Mouse (Mus musculus) bone marrow macrophage, adult 2 months (primary cell): Measurements from ENCODE around the gene Selplg. TPM values are rescaled to one million over a fixed set of nuclear protein-coding genes. Genes with fewer than 3 reads are reported as not detected.

ENCODE experiments used
- H3K27ac ChIP-seq: 2 replicates; pipeline ENCODE4 v1.5.1; 2012; ENCODE audit warnings: low read depth, low read length; ENCODE audit not compliant: insufficient read depth
- H3K4me1 ChIP-seq: 2 replicates; pipeline ENCODE4 v1.6.1; 2012; ENCODE audit warnings: low read length; ENCODE audit not compliant: control insufficient read depth, insufficient read depth
- H3K4me3 ChIP-seq: 2 replicates; pipeline ENCODE4 v1.5.1; 2012; ENCODE audit warnings: mild to moderate bottlenecking, low read length, moderate library complexity; ENCODE audit not compliant: insufficient read depth
- CTCF ChIP-seq: IDR thresholded peaks from 2 replicates; pipeline ENCODE4 v1.5.1; 2012; ENCODE audit warnings: low read depth, mild to moderate bottlenecking, low read length, moderate library complexity
- POLR2A ChIP-seq: IDR thresholded peaks from 2 replicates; pipeline ENCODE4 v1.6.1; 2012; ENCODE audit warnings: mild to moderate bottlenecking, low read depth, low read length, borderline replicate concordance
- polyA plus RNA-seq: library from polyadenylated mRNA; stranded (reverse); fragments of >200 nt; gene quantifications from 2 replicates; pipeline ENCODE4 v1.2.4, GENCODE M21; 2012; ENCODE audit not compliant: missing spikeins, insufficient read depth, insufficient read length

The Selplg gene
- polyA plus RNA-seq, 1 experiment = 365 TPM

DNA sequence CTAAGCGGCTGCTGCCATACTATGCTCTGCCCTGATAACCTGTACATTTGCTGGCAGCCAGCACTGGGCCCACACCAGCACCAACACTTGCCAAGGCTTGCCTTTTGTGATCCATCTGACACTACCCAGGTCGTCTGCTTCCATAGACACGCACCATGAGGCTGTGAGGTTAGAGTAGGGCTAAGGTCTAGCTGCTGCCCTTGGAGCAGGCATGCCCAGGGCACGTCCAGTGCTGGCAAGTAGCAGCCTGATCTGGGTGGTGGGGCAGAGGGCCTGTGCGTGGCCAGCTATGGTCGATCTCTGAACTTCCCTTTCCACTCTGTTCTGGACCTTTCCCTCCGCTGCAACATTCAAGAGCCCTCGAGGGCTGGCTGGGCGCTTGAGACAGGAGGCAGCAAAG, 10.5 kb upstream of the Selplg start:
- Histone ChIP-seq H3K4me1 (peaks cover 35% of the 10 kb centered on the region), H3K4me3 (no peak overlapping the region), H3K27ac (peak overlapping the region; percentile 84)
- TF ChIP-seq POLR2A (no peak), CTCF (no peak)

DNA sequence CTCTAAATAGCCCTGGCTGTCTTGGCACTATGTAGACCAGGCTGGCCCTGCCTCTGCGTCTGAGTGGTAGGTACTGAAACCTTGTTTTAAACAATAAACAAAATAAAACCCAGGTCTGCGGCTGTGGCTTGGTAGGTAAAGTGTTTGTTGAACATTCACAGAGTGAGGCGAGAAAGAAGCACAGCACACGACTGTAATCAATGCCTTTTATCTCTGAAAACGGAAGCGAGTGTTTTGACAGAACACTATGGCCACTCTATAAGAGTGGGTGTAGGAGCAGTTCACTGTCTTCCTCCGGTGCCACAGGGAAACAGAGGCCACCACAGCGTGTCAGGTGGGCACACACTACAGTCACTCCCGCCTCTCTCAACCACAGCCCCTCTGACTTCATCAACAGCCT, 9.8 kb upstream of the Selplg start:
- Histone ChIP-seq H3K4me1 (peaks cover 35% of the 10 kb centered on the region), H3K4me3 (no peak overlapping the region), H3K27ac (peak overlapping the region; percentile 84)
- TF ChIP-seq POLR2A (no peak), CTCF (0 out of 2 replicates have a peak, but pooled peaks have one; percentile 1)

- no peak for TF ChIP-seq POLR2A
- 0 out of 2 replicates have a peak, but pooled peaks have one; percentile 2 for TF ChIP-seq CTCF
- Histone ChIP-seq H3K4me1 (peaks cover 35% of the 10 kb centered on the region), H3K4me3 (no peak overlapping the region), H3K27ac (peak overlapping the region; percentile 84)
Observed at GRCm38 (mm10) chr5:113841243-113842225, 9.1 kb upstream of the Selplg start.

GRCm38 (mm10) chr5:113840443-113840842, 8.0 kb upstream of the Selplg start:
- Histone ChIP-seq H3K27ac (peak overlapping the region; percentile 39; the same call in 1 of the 2 replicates), H3K4me1 (peaks cover 37% of the 10 kb centered on the region)
- TF ChIP-seq POLR2A (no peak), CTCF (no peak)

DNA sequence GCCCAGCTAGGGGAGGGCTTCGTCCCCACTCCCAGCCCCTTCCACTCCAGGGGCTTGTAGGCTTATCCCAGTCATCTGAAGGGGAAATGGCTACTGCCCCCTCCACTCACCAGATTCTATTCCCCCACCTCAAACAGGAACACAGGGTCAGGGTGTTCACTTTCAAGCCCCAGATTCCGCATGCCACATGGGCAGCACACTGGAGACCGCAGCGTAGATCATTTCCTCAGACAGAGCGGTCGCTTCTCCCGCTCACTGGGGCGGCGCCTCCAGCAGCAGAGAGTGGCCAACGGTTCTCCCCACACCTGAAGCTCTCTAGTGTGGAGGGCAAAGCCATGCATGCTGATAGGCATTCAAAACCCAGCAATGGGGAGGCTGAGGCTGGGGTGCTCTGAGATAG, 4.5 kb upstream of the Selplg start:
- Histone ChIP-seq H3K4me3 (no peak overlapping the region), H3K27ac (no peak overlapping the region), H3K4me1 (peaks cover 29% of the 10 kb centered on the region)
- TF ChIP-seq CTCF (no peak), POLR2A (no peak)

More at GRCm38 (mm10) chr5:113840443-113840842, 8.0 kb upstream of the Selplg start:
- H3K4me3 ChIP-seq = no peak overlapping the region

DNA sequence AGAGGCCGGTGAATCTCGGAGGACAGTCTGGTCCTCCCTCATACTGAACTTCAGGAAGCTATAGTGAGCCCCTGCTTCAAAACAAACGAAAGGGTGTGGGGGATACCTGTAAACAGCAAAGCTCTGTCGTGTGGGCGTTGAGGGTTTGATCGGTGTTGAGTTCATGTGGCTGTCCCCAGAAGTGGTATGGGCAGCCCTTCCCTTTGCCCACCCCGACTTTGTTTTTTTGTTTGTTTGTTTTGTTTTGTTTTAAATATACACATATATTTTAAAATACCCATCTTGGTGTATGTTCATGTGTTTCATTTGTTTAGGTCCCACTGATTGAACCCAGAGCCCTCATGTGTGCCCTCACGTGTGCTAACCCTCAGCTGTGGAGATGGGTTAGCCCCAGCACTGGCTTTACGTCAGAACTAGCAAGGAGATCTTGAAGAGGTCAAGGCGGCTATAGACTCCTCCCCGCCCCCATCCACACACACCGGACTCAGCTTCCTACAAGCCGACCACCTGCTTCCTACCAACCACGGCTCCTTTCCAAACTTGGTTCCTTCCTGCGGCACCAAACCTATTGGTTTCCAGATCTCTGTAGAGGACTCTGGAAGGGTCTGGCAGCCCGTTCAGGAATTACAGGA, 988 bp upstream of the Selplg start:
- Histone ChIP-seq H3K4me3 (no peak overlapping the region), H3K4me1 (peaks cover 21% of the 10 kb centered on the region), H3K27ac (no peak overlapping the region)
- TF ChIP-seq CTCF = no peak
- TF ChIP-seq POLR2A = no peak

DNA sequence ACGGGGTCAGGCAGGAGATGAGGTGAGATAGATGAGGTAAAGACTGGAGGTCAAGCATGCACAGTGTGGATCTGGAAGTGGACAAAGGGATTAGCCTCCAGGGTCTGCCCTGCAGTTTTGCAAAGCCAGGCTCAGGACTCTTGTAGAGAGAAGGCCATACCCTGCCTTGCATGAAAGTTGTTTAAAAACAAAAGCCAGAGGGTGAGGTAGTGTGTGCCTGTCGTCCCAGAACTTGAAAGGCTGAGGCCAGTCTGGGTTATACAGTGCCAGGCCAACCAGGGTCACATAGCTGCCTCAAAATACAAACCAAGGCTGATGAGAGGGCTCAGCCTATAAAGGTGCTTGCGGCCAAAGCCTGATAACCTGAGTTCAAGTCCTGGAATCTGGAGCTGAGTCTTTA, 703 bp downstream of the Selplg start:
- TF ChIP-seq POLR2A (no peak), CTCF (no peak)
- Histone ChIP-seq H3K4me3 (no peak overlapping the region), H3K27ac (no peak overlapping the region), H3K4me1 (peaks cover 36% of the 10 kb centered on the region)

DNA sequence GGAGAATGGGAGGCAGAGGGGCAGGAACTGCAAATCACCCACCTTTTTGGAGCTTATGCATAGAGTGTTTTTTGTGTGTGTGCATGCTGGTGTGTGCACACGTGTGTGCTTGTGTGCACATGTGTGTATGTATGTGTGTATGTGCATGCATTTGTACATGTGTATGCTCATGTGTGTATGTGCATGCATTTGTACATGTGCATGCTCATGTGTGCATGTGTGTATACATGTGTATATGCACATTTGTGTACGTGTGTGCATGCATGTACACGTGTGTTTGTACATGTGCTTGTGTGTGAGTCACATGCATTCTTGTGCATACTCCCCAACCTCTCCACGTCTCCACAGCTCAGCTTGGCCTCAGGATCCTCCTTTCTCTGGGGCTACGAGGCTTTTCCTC, 1.6 kb downstream of the Selplg start:
- H3K4me3 ChIP-seq = 0 out of 2 replicates have a peak overlapping the region, but pooled peaks have one; percentile 61
- no peak overlapping the region for H3K27ac ChIP-seq
- H3K4me1 ChIP-seq = peaks cover 36% of the 10 kb centered on the region
- TF ChIP-seq POLR2A = no peak
- TF ChIP-seq CTCF = no peak

DNA sequence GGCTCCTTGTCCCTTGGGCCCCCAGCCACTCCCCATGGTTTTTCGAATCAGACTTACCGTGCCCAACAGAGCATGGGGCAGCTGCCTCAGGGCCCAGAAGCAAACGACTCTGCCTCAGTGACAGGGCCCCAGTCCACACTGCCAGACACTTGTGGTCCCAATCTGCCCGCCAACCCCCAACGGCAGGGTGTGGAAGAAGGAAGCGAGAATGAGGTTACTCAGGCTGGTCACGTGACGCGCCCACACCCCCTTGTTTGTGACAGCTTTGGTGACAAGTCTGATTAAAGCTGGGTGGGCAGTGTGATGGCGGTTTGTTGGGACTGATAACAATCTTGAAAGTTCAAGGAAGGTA, 2.2 kb downstream of the Selplg start:
- Histone ChIP-seq H3K4me1 (peaks cover 35% of the 10 kb centered on the region), H3K4me3 (peak overlapping the region; percentile 61), H3K27ac (peak overlapping the region; percentile 46)
- TF ChIP-seq POLR2A (no peak), CTCF (no peak)

DNA sequence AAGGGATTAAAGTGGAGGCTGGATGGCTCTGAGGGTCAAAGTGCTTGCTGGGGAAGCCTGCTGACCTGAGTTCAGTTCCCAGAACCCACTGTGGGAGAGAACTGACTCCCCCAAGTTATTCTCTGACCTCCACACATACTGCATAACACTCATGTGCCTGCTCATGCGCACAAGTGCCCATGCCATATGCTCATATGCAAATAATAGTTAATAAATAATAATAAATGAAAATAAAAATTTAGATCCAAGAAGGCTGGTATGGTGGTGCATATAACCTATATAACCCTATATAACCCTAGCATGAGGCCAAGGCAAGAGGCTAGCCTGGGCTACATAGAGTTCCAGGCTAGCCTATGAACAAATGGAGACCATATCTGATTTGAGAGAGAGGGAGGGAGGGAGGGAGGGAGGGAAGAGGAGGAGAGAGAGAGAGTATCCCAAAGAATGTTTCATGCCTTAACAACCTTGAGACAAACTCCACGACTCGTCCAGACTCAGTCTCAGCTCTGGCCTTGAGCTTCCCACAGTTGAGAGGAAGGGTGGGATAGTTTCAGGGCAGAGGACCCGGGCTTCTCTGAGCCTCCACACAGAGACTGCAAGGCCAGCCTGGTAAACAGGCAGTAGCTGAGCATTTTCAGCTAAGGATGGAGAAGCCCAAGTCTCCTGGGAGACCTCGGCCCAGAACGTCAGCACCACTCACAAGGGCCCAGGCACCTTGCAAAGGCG, 2.7 kb downstream of the Selplg start:
- Histone ChIP-seq H3K4me1 (peaks cover 31% of the 10 kb centered on the region), H3K27ac (peak overlapping the region; percentile 46), H3K4me3 (peak overlapping the region; percentile 61)
- TF ChIP-seq POLR2A (no peak), CTCF (no peak)
